Mouse (Mus musculus) WW6 (cell line): ENCODE data around the gene Swt1.
"Not testable (repeated sequence)": the region's sequence is repeated elsewhere in the genome, so short reads cannot be mapped to it uniquely, and the experiment has no call there.

ENCODE experiments used
- DNase-seq: peaks from one replicate; pipeline ENCODE4 v3.0.0-alpha.2; 2013; ENCODE audit warnings: low read depth, low spot score

Swt1 gene

GRCm38 (mm10) chr1:151428263-151429221 lies at the start of gene Swt1, which contains the start of gene Trmt1l:
TSS of gene Swt1 (minus strand) at chr1:151428455.
TSS of gene Trmt1l (plus strand) at chr1:151428542.
- peak; percentile 99 for DNase-seq

GRCm38 (mm10) chr1:151472386-151472785 lies 44.1 kb upstream of the Swt1 start:
- not testable (repeated sequence) for DNase-seq

- DNase-seq, result no peak
Measured at GRCm38 (mm10) chr1:151471429-151471828, 43.2 kb upstream of the Swt1 start.

GRCm38 (mm10) chr1:151466571-151466970 lies 38.3 kb upstream of the Swt1 start:
- DNase-seq, result no peak

GRCm38 (mm10) chr1:151464914-151465313 lies 36.7 kb upstream of the Swt1 start:
- no peak for DNase-seq

- DNase-seq, result no peak
Measured at GRCm38 (mm10) chr1:151461265-151461664, 33.0 kb upstream of the Swt1 start.

- DNase-seq, result no peak
Measured at GRCm38 (mm10) chr1:151457087-151457486, 28.8 kb upstream of the Swt1 start.

- no peak for DNase-seq
Measured at GRCm38 (mm10) chr1:151451946-151452345, 23.7 kb upstream of the Swt1 start.

GRCm38 (mm10) chr1:151450851-151451250 lies 22.6 kb upstream of the Swt1 start:
- no peak for DNase-seq

GRCm38 (mm10) chr1:151449866-151450265 lies 21.6 kb upstream of the Swt1 start:
- no peak for DNase-seq

- DNase-seq, result no peak
Measured at GRCm38 (mm10) chr1:151435431-151435830, 7.2 kb upstream of the Swt1 start.

GRCm38 (mm10) chr1:151429316-151429715 lies 1.1 kb upstream of the Swt1 start:
- no peak for DNase-seq

GRCm38 (mm10) chr1:151427888-151428262 lies 380 bp downstream of the Swt1 start:
- DNase-seq, result no peak

GRCm38 (mm10) chr1:151426947-151427600 lies 1.2 kb downstream of the Swt1 start:
- DNase-seq, result no peak

GRCm38 (mm10) chr1:151422178-151422577 lies 6.1 kb downstream of the Swt1 start:
- no peak for DNase-seq

- no peak for DNase-seq
Measured at GRCm38 (mm10) chr1:151409827-151410226, 18.4 kb downstream of the Swt1 start.

- DNase-seq, result peak; percentile 9
Measured at GRCm38 (mm10) chr1:151390029-151390428, 38.2 kb downstream of the Swt1 start.

GRCm38 (mm10) chr1:151377353-151377752 lies 50.9 kb downstream of the Swt1 start:
- DNase-seq, result peak; percentile 14

GRCm38 (mm10) chr1:151372823-151373222 lies 55.4 kb downstream of the Swt1 start:
- DNase-seq, result no peak

- DNase-seq, result no peak
Measured at GRCm38 (mm10) chr1:151371543-151371942, 56.7 kb downstream of the Swt1 start.

GRCm38 (mm10) chr1:151370573-151370972 lies 57.7 kb downstream of the Swt1 start:
- DNase-seq, result no peak

- DNase-seq, result no peak
Measured at GRCm38 (mm10) chr1:151368444-151368843, 59.8 kb downstream of the Swt1 start.
